Mouse (Mus musculus) limb, embryonic 13.5 days (tissue): Measurements from ENCODE around the gene Cftr. TPM values are rescaled to one million over a fixed set of nuclear protein-coding genes. Genes with fewer than 3 reads are reported as not detected.

Experiments
- ATAC-seq: fragments of 200-750 bp; cut with Nextera tagmentation; 2 replicates; pipeline ENCODE4 v1.8.0; 2017; ENCODE audit warnings: low read depth, moderate number of reproducible peaks, moderate TSS enrichment; ENCODE audit not compliant: low FRiP score
- H3K27ac ChIP-seq: fragments of 300-500 bp; sonication (generic); 2 replicates; pipeline ENCODE4 v1.5.1; 2015; ENCODE audit warnings: inconsistent platforms, mild to moderate bottlenecking, moderate library complexity
- H3K27me3 ChIP-seq: fragments of 300-500 bp; sonication (generic); 2 replicates; pipeline ENCODE4 v1.6.1; 2015; ENCODE audit warnings: mild to moderate bottlenecking, inconsistent platforms
- H3K36me3 ChIP-seq: fragments of 300-500 bp; sonication (generic); 2 replicates; pipeline ENCODE4 v1.6.1; 2015; ENCODE audit warnings: inconsistent platforms, mild to moderate bottlenecking, moderate library complexity
- H3K4me1 ChIP-seq: fragments of 300-500 bp; sonication (generic); 2 replicates; pipeline ENCODE4 v1.6.1; 2015; ENCODE audit warnings: inconsistent platforms
- H3K4me2 ChIP-seq: fragments of 300-500 bp; sonication (generic); replicated peaks from 2 replicates; pipeline ENCODE4 v1.6.1; 2015; ENCODE audit warnings: inconsistent platforms, mild to moderate bottlenecking, moderate library complexity
- H3K4me3 ChIP-seq: fragments of 300-500 bp; sonication (generic); 2 replicates; pipeline ENCODE4 v1.5.1; 2015; ENCODE audit warnings: moderate library complexity, mild to moderate bottlenecking, inconsistent platforms
- H3K9ac ChIP-seq: fragments of 300-500 bp; sonication (generic); 2 replicates; pipeline ENCODE4 v1.6.1; 2015; ENCODE audit warnings: mild to moderate bottlenecking, inconsistent platforms
- H3K9me3 ChIP-seq: fragments of 300-500 bp; sonication (generic); 2 replicates; pipeline ENCODE4 v1.6.1; 2016; ENCODE audit warnings: inconsistent platforms
- WGBS: fragments of 180-500 bp; shearing (Covaris S2); methylation state at CpG from one replicate; pipeline ENCODE4 v1.1.7; 2015; 5-methylcytosine and 5-hydroxymethylcytosine counted together
- polyA plus RNA-seq: library from polyadenylated mRNA; unstranded; fragments of >200 nt; fragmentation: Nextera tagmentation; extraction: Ambion mirVana; gene quantifications from 2 replicates; pipeline ENCODE4 v1.2.1, GENCODE M21; 2015

The Cftr gene
- polyA plus RNA-seq, 1 experiment from 2014 or later, result 0.45 TPM

GRCm38 (mm10) chr6:18338307-18338706 lies 167.8 kb downstream of the Cftr start:
- no peaks in the 10 kb centered on the region for H3K36me3 ChIP-seq
- H3K4me2 ChIP-seq, result no peak overlapping the region
- no peak overlapping the region for H3K9ac ChIP-seq
- no peak overlapping the region for H3K27ac ChIP-seq
- no peak for ATAC-seq
- no peaks in the 10 kb centered on the region for H3K9me3 ChIP-seq
- no peak overlapping the region for H3K4me3 ChIP-seq
- H3K27me3 ChIP-seq, result no peaks in the 10 kb centered on the region
- H3K4me1 ChIP-seq, result no peaks in the 10 kb centered on the region

GRCm38 (mm10) chr6:18344272-18344671 lies 173.8 kb downstream of the Cftr start:
- H3K9ac ChIP-seq, result no peak overlapping the region
- H3K27ac ChIP-seq, result no peak overlapping the region
- no peaks in the 10 kb centered on the region for H3K9me3 ChIP-seq
- H3K4me1 ChIP-seq, result no peaks in the 10 kb centered on the region
- H3K27me3 ChIP-seq, result no peaks in the 10 kb centered on the region
- no peaks in the 10 kb centered on the region for H3K36me3 ChIP-seq
- no peak overlapping the region for H3K4me2 ChIP-seq
- whole genome bisulfite sequencing, result 86% methylated on average over 2 of the region's 2 CpGs
- no peak for ATAC-seq
- H3K4me3 ChIP-seq, result no peak overlapping the region

GRCm38 (mm10) chr6:18349153-18349858 lies 178.8 kb downstream of the Cftr start:
- H3K9ac ChIP-seq, result no peak overlapping the region
- no peaks in the 10 kb centered on the region for H3K27me3 ChIP-seq
- ATAC-seq, result no peak
- no peak overlapping the region for H3K27ac ChIP-seq
- H3K9me3 ChIP-seq, result no peaks in the 10 kb centered on the region
- H3K4me3 ChIP-seq, result no peak overlapping the region
- no peak overlapping the region for H3K4me2 ChIP-seq
- H3K36me3 ChIP-seq, result no peaks in the 10 kb centered on the region
- no peaks in the 10 kb centered on the region for H3K4me1 ChIP-seq
- WGBS, result 85% methylated on average over 3 of the region's 3 CpGs

GRCm38 (mm10) chr6:18360154-18360553 lies 189.7 kb downstream of the Cftr start:
- no peak for ATAC-seq
- 69% methylated on average over 1 of the region's 1 CpGs for WGBS

GRCm38 (mm10) chr6:18360955-18361354 lies 190.5 kb downstream of the Cftr start:
- no peaks in the 10 kb centered on the region for H3K36me3 ChIP-seq
- H3K9me3 ChIP-seq, result no peaks in the 10 kb centered on the region
- no peak for ATAC-seq
- no peak overlapping the region for H3K4me3 ChIP-seq
- H3K4me2 ChIP-seq, result no peak overlapping the region
- no peak overlapping the region for H3K9ac ChIP-seq
- no peaks in the 10 kb centered on the region for H3K27me3 ChIP-seq
- H3K27ac ChIP-seq, result no peak overlapping the region
- no peaks in the 10 kb centered on the region for H3K4me1 ChIP-seq

More at GRCm38 (mm10) chr6:18360154-18360553, 189.7 kb downstream of the Cftr start:
- no peaks in the 10 kb centered on the region for H3K9me3 ChIP-seq
- no peaks in the 10 kb centered on the region for H3K36me3 ChIP-seq
- no peaks in the 10 kb centered on the region for H3K4me1 ChIP-seq
- H3K9ac ChIP-seq, result no peak overlapping the region
- no peak overlapping the region for H3K27ac ChIP-seq
- no peak overlapping the region for H3K4me3 ChIP-seq
- H3K4me2 ChIP-seq, result no peak overlapping the region
- no peaks in the 10 kb centered on the region for H3K27me3 ChIP-seq

GRCm38 (mm10) chr6:18362232-18362631 lies 191.7 kb downstream of the Cftr start:
- ATAC-seq, result no peak
- Histone ChIP-seq H3K4me3 (no peak overlapping the region), H3K27ac (no peak overlapping the region), H3K27me3 (no peaks in the 10 kb centered on the region), H3K4me2 (no peak overlapping the region), H3K36me3 (no peaks in the 10 kb centered on the region), H3K4me1 (no peaks in the 10 kb centered on the region), H3K9me3 (no peaks in the 10 kb centered on the region), H3K9ac (no peak overlapping the region)
- 76% methylated on average over 5 of the region's 5 CpGs for WGBS

GRCm38 (mm10) chr6:18369054-18369453 lies 198.6 kb downstream of the Cftr start:
- H3K36me3 ChIP-seq, result no peaks in the 10 kb centered on the region
- H3K9me3 ChIP-seq, result no peaks in the 10 kb centered on the region
- no peaks in the 10 kb centered on the region for H3K27me3 ChIP-seq
- H3K4me3 ChIP-seq, result no peak overlapping the region
- WGBS, result 81% methylated on average over 3 of the region's 3 CpGs
- H3K4me2 ChIP-seq, result no peak overlapping the region
- ATAC-seq, result no peak
- H3K4me1 ChIP-seq, result no peaks in the 10 kb centered on the region; the same call in 1 of the 2 replicates
- H3K27ac ChIP-seq, result no peak overlapping the region
- no peak overlapping the region for H3K9ac ChIP-seq

- no peaks in the 10 kb centered on the region; the same call in 1 of the 2 replicates for H3K36me3 ChIP-seq
- no peak overlapping the region for H3K9ac ChIP-seq
- no peak overlapping the region for H3K27ac ChIP-seq
- no peaks in the 10 kb centered on the region for H3K27me3 ChIP-seq
- no peak for ATAC-seq
- H3K4me2 ChIP-seq, result no peak overlapping the region
- H3K4me3 ChIP-seq, result no peak overlapping the region
- no peaks in the 10 kb centered on the region; the same call in 1 of the 2 replicates for H3K4me1 ChIP-seq
- H3K9me3 ChIP-seq, result no peaks in the 10 kb centered on the region
- WGBS, result 90% methylated on average over 4 of the region's 4 CpGs
These were observed 199.2 kb downstream of the Cftr start for GRCm38 (mm10) chr6:18369723-18370122.

Other genes with a start within 250 kb of the Cftr start
- gene Wnt2, start 140.1 kb upstream of the Cftr start, polyA plus RNA-seq, result 4.5 and 4.6 TPM in 2 replicates
- gene Asz1, start 61.6 kb upstream of the Cftr start, polyA plus RNA-seq, result not detected in 2 replicates